Comparison of ENCODE assay signal across 1 mouse cellular context in the genomic region with DNA sequence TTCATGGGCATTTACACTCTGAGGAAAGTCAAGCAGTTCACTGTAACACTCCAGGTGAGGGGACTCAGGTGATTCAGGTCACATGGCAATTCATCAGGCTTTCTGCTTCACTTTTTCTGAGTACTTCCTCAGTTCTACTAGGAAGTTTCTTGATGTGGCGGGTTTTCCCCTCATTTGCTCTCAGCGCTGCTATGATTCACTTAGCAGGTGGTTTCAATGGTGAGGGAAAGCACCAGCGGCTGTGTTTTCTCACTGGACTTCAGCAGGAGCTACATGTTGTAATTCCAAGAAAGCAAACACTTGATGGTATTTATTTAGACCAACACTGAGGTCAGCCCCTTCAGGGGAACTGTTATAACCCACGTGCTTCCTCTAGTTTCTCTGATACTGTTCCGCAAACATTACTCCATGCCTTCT.
TF ChIP-seq lines count a peak whose summit lies in the region.

No protein-coding gene starts in this region.

TF ChIP-seq in CH12.LX, 34 proteins besides CTCF, POLR2A, EP300 and RAD21 (continued from another document):
- TF ChIP-seq ETS1 (conservative IDR thresholded peaks at IDR 0.05; ENCODE audit: low read depth, low read length) = peak; percentile 98
- peak; percentile 95 for TF ChIP-seq RCOR1 (conservative IDR thresholded peaks at IDR 0.05; ENCODE audit: low read depth, low read length)
- no peak for TF ChIP-seq GABPA (IDR thresholded peaks at IDR 0.05; ENCODE audit: insufficient replicate concordance, low read depth, low read length)
- peak; percentile 86 for TF ChIP-seq SIN3A (IDR thresholded peaks at IDR 0.05; ENCODE audit: low read length)
- TF ChIP-seq CHD1 (IDR thresholded peaks at IDR 0.05; ENCODE audit: low read depth, low read length) = no peak
- no peak for TF ChIP-seq ZKSCAN1 (IDR thresholded peaks at IDR 0.05; ENCODE audit: borderline replicate concordance, low read depth, low read length)
- no peak for TF ChIP-seq TBP (conservative IDR thresholded peaks at IDR 0.05; ENCODE audit: low read depth, low read length)
- peak; percentile 72; the same call in 1 of the 2 replicates for TF ChIP-seq MAZ (IDR thresholded peaks at IDR 0.05; ENCODE audit: low read depth, low read length)
- TF ChIP-seq PAX5 (IDR thresholded peaks at IDR 0.05; ENCODE audit: low read length) = no peak
TF ChIP-seq in CH12.LX: peak in this region for 22.
